8 mouse cellular contexts compared by ENCODE assay signal in the genomic region with DNA sequence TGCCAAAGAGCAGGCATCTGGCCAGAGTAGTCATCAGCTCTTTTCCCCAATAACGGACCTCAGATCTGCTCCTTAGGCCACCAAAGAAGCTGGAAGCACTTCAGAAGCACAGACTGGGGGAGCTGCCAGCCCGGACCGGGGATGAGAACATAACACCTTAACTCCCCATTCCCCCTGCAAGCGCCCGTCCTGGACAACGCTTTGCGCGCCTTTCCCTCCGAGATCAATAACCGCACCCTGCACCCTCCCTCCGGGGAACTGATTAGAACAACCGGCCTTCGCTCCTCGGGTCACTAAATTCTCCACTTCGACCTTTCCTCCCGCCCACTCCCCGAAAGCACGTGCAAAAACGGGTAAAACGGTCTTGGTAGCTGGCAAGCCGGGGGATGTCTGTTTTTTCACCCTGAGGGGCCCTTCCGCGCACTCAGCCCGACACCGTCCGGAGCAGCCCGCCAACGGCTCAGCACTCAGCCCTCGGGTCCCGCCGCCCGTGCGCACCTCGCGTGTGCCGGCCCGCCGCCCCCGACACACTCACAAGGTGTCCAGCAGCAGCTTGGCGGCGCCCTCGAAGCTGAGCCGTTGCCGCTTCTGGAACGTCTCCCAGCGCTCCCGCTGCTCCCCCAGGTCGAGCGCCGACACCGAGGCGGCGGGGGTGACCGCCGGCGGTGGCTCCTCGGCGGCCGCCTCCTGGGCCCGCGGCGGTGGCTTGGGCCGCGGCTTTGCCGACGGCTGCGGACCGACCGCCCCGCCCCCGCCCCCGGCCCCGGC. TPM values are rescaled to one million over a fixed set of nuclear protein-coding genes. Genes with fewer than 3 reads are reported as not detected.
DNase-seq lines count a peak whose midpoint lies in the region; ATAC-seq and TF ChIP-seq lines count a peak whose summit lies in the region.

No protein-coding gene starts in this region.

- ATAC-seq in forebrain, embryonic 11.5 days (replicated peaks; ENCODE audit: low FRiP score) = peak; percentile 83
- peak; percentile 84 for ATAC-seq in heart, postnatal 0 days (ENCODE audit: insufficient read depth, low read depth)
- ATAC-seq in lung, embryonic 16.5 days (ENCODE audit: low read depth) = peak; percentile 83

- no peaks in the 10 kb centered on the region for H3K27me3 ChIP-seq in ES-Bruce4 (ENCODE audit: control insufficient read depth, insufficient read depth, low read length, poor library complexity, severe bottlenecking)
- H3K27me3 ChIP-seq in forebrain, embryonic 11.5 days (ENCODE audit: control insufficient read depth, insufficient read depth, low read length) = no peaks in the 10 kb centered on the region; the same call in 1 of the 2 replicates
- no peaks in the 10 kb centered on the region for H3K27me3 ChIP-seq in heart, postnatal 0 days (ENCODE audit: control insufficient read depth, insufficient read depth, low read length)
- H3K27me3 ChIP-seq in lung, embryonic 16.5 days (ENCODE audit: control insufficient read depth, insufficient read depth, low read depth, low read length) = peaks cover 14% of the 10 kb centered on the region; the same call in 1 of the 2 replicates

- H3K4me2 ChIP-seq in forebrain, embryonic 11.5 days (ENCODE audit: low read depth, low read length, severe bottlenecking) = peak overlapping the region; percentile 85
- H3K4me2 ChIP-seq in heart, postnatal 0 days (ENCODE audit: low read depth, low read length) = peak overlapping the region; percentile 90
- peak overlapping the region; percentile 99 for H3K4me2 ChIP-seq in lung, embryonic 16.5 days (ENCODE audit: low read depth, low read length)

- H3K4me1 ChIP-seq in ES-Bruce4 (ENCODE audit: control insufficient read depth, insufficient read depth, low read length) = peaks cover 1% of the 10 kb centered on the region
- no peaks in the 10 kb centered on the region for H3K4me1 ChIP-seq in brown adipose tissue, adult 24 weeks (ENCODE audit: control insufficient read depth, insufficient read depth, insufficient read length, low read length)
- no peaks in the 10 kb centered on the region for H3K4me1 ChIP-seq in forebrain, embryonic 11.5 days (replicated peaks; ENCODE audit: control insufficient read depth, insufficient read depth, low read length)
- H3K4me1 ChIP-seq in heart, postnatal 0 days (ENCODE audit: control insufficient read depth, insufficient read depth) = peaks cover 9% of the 10 kb centered on the region; the same call in 1 of the 2 replicates
- H3K4me1 ChIP-seq in lung, embryonic 16.5 days (replicated peaks; ENCODE audit: control insufficient read depth, insufficient read depth, low read length) = peaks cover 7% of the 10 kb centered on the region

- TF ChIP-seq EP300 in ES-Bruce4 (IDR thresholded peaks at IDR 0.05; ENCODE audit: insufficient read depth, low read depth, low read length) = no peak
- TF ChIP-seq EP300 in heart, postnatal 0 days (IDR thresholded peaks at IDR 0.05; ENCODE audit: low read depth) = no peak

- peak; percentile 82 for DNase-seq in forebrain, embryonic 11.5 days (ENCODE audit: low spot score)
- peak; percentile 36 for DNase-seq in heart, postnatal 0 days (ENCODE audit: low spot score)
- peak; percentile 59 to 80 for DNase-seq in kidney, postnatal 25 days
- DNase-seq in ovary, adult 18-20 months (ENCODE audit: low spot score) = peak; percentile 41
- peak; percentile 30 to 47 for DNase-seq in thymus, postnatal 10 days (ENCODE audit: low spot score in 2 of 2)

- peaks cover 17% of the 10 kb centered on the region for H3K36me3 ChIP-seq in ES-Bruce4 (ENCODE audit: control insufficient read depth, insufficient read depth, low read length, poor library complexity, severe bottlenecking)
- no peaks in the 10 kb centered on the region for H3K36me3 ChIP-seq in forebrain, embryonic 11.5 days (ENCODE audit: control insufficient read depth, insufficient read depth, low read length)
- no peaks in the 10 kb centered on the region for H3K36me3 ChIP-seq in heart, postnatal 0 days (replicated peaks; ENCODE audit: control insufficient read depth, insufficient read depth, low read length)
- no peaks in the 10 kb centered on the region for H3K36me3 ChIP-seq in lung, embryonic 16.5 days (ENCODE audit: control insufficient read depth, insufficient read depth, low read length)

- no peak for TF ChIP-seq CTCF in ES-Bruce4 (IDR thresholded peaks at IDR 0.05; ENCODE audit: low read depth, low read length)
- no peak for TF ChIP-seq CTCF in heart, postnatal 0 days (IDR thresholded peaks at IDR 0.05; ENCODE audit: low read depth)

- no peak for TF ChIP-seq POLR2A in ES-Bruce4 (IDR thresholded peaks at IDR 0.05; ENCODE audit: insufficient read depth, low read length)

- peak overlapping the region; percentile 95 for H3K9ac ChIP-seq in ES-Bruce4 (ENCODE audit: low read depth, poor library complexity, severe bottlenecking)
- peak overlapping the region; percentile 97 for H3K9ac ChIP-seq in forebrain, embryonic 11.5 days (ENCODE audit: low read length)
- H3K9ac ChIP-seq in heart, postnatal 0 days (replicated peaks; ENCODE audit: low read depth, low read length) = peak overlapping the region; percentile 90
- H3K9ac ChIP-seq in lung, embryonic 16.5 days (ENCODE audit: low read length) = peak overlapping the region; percentile 82

- under 1% methylated on average over 61 of the region's 73 CpGs for WGBS in forebrain, embryonic 11.5 days
- WGBS in heart, postnatal 0 days = under 1% methylated on average over 73 of the region's 73 CpGs
- under 1% methylated on average over 30 of the region's 73 CpGs for WGBS in lung, embryonic 16.5 days

- H3K27ac ChIP-seq in ES-Bruce4 (ENCODE audit: insufficient read depth, low read length) = peak overlapping the region; percentile 56
- 0 out of 2 replicates have a peak overlapping the region, but pooled peaks have one; percentile 21 for H3K27ac ChIP-seq in brown adipose tissue, adult 24 weeks (replicated peaks; ENCODE audit: low read depth, low read length)
- H3K27ac ChIP-seq in forebrain, embryonic 11.5 days (ENCODE audit: low read depth, low read length) = peak overlapping the region; percentile 31
- peak overlapping the region; percentile 72 for H3K27ac ChIP-seq in heart, postnatal 0 days (ENCODE audit: low read depth)
- H3K27ac ChIP-seq in lung, embryonic 16.5 days (ENCODE audit: low read length) = no peak overlapping the region

- H3K4me3 ChIP-seq in ES-Bruce4 (ENCODE audit: low read depth, low read length) = peak overlapping the region; percentile 92
- peak overlapping the region; percentile 85 for H3K4me3 ChIP-seq in brown adipose tissue, adult 24 weeks (ENCODE audit: insufficient read depth, low read depth, low read length)
- H3K4me3 ChIP-seq in forebrain, embryonic 11.5 days (ENCODE audit: low read depth, low read length) = peak overlapping the region; percentile 87
- H3K4me3 ChIP-seq in heart, postnatal 0 days (ENCODE audit: low read depth, low read length) = peak overlapping the region; percentile 85
- H3K4me3 ChIP-seq in lung, embryonic 16.5 days (ENCODE audit: low read length) = peak overlapping the region; percentile 78

- no peaks in the 10 kb centered on the region for H3K9me3 ChIP-seq in ES-Bruce4 (replicated peaks; ENCODE audit: control insufficient read depth, insufficient read depth, low read length, poor library complexity, severe bottlenecking)
- no peaks in the 10 kb centered on the region for H3K9me3 ChIP-seq in forebrain, embryonic 11.5 days (ENCODE audit: control insufficient read depth, low read length)
- H3K9me3 ChIP-seq in heart, postnatal 0 days (replicated peaks; ENCODE audit: control insufficient read depth, low read length) = no peaks in the 10 kb centered on the region
- H3K9me3 ChIP-seq in lung, embryonic 16.5 days (ENCODE audit: control insufficient read depth, low read length) = no peaks in the 10 kb centered on the region

RNA-seq across cellular contexts. Expression of a gene that starts 0.6 kb away (rescaled TPM):
- polyA plus RNA-seq in ES-Bruce4 (2011; ENCODE audit: insufficient read depth, insufficient read length, low read depth, missing spikeins) = 66.9 and 77.3 TPM in 2 replicates
- polyA plus RNA-seq in brown adipose tissue, adult 24 weeks (2012; ENCODE audit: insufficient read depth, insufficient read length, missing spikeins) = 41.7 and 45.2 TPM in 2 replicates
- 61.5 and 79.6 TPM in 2 replicates for polyA plus RNA-seq in forebrain, embryonic 11.5 days (2014; fragmentation: Nextera tagmentation; extraction: Ambion mirVana)
- 19.1 and 111 TPM in 2 replicates for total RNA-seq in heart, postnatal 0 days (2014; rRNA removed; ENCODE audit: low replicate concordance)
- polyA plus RNA-seq in heart, postnatal 0 days (2015; fragmentation: Nextera tagmentation; extraction: Ambion mirVana) = 13.1 and 14.6 TPM in 2 replicates
- polyA plus RNA-seq in lung, embryonic 16.5 days (2015; fragmentation: Nextera tagmentation; extraction: Ambion mirVana) = 7.9 and 9.0 TPM in 2 replicates

RNA-seq across cellular contexts. Expression of a gene that starts 12.5 kb away (rescaled TPM):
- 626 and 640 TPM in 2 replicates for polyA plus RNA-seq in ES-Bruce4 (2011; ENCODE audit: insufficient read depth, insufficient read length, low read depth, missing spikeins)
- polyA plus RNA-seq in brown adipose tissue, adult 24 weeks (2012; ENCODE audit: insufficient read depth, insufficient read length, missing spikeins) = 359 and 432 TPM in 2 replicates
- 3,283 and 3,484 TPM in 2 replicates for polyA plus RNA-seq in forebrain, embryonic 11.5 days (2014; fragmentation: Nextera tagmentation; extraction: Ambion mirVana)
- 704 and 828 TPM in 2 replicates for total RNA-seq in heart, postnatal 0 days (2014; rRNA removed; ENCODE audit: low replicate concordance)
- 1,871 and 2,053 TPM in 2 replicates for polyA plus RNA-seq in heart, postnatal 0 days (2015; fragmentation: Nextera tagmentation; extraction: Ambion mirVana)
- polyA plus RNA-seq in lung, embryonic 16.5 days (2015; fragmentation: Nextera tagmentation; extraction: Ambion mirVana) = 3,082 and 3,189 TPM in 2 replicates

RNA-seq across cellular contexts. Expression of a gene that starts 35.8 kb away (rescaled TPM):
- 1.5 and 1.9 TPM in 2 replicates for polyA plus RNA-seq in ES-Bruce4 (2011; ENCODE audit: insufficient read depth, insufficient read length, low read depth, missing spikeins)
- 1.0 and 2.5 TPM in 2 replicates for polyA plus RNA-seq in brown adipose tissue, adult 24 weeks (2012; ENCODE audit: insufficient read depth, insufficient read length, missing spikeins)
- polyA plus RNA-seq in forebrain, embryonic 11.5 days (2014; fragmentation: Nextera tagmentation; extraction: Ambion mirVana) = 3.0 and 3.1 TPM in 2 replicates
- 6.4 and 7.7 TPM in 2 replicates for total RNA-seq in heart, postnatal 0 days (2014; rRNA removed; ENCODE audit: low replicate concordance)
- 2.6 and 3.0 TPM in 2 replicates for polyA plus RNA-seq in heart, postnatal 0 days (2015; fragmentation: Nextera tagmentation; extraction: Ambion mirVana)
- polyA plus RNA-seq in lung, embryonic 16.5 days (2015; fragmentation: Nextera tagmentation; extraction: Ambion mirVana) = 4.8 and 4.9 TPM in 2 replicates
